Mouse (Mus musculus) heart, adult 9 months (tissue): ENCODE measurements around the gene 1700024P04Rik.
"Not testable (repeated sequence)": the region's sequence is repeated elsewhere in the genome, so short reads cannot be mapped to it uniquely, and the experiment has no call there.

Source experiments
- DNase-seq, 2 experiments: peaks; one replicate each; pipeline ENCODE4 v3.0.0; 2022; ENCODE audit warnings: low spot score in 2 of 2

Gene 1700024P04Rik

GRCm38 (mm10) chr13:98984465-98984864 lies at the start of gene 1700024P04Rik:
TSS of gene 1700024P04Rik (minus strand) at chr13:98984565.
- no peak for DNase-seq

- no peak for DNase-seq
Measured at GRCm38 (mm10) chr13:99031223-99032216, 47.2 kb upstream of the 1700024P04Rik start.

- DNase-seq, result no peak
Measured at GRCm38 (mm10) chr13:99030579-99031200, 46.3 kb upstream of the 1700024P04Rik start.

- no peak for DNase-seq
Measured at GRCm38 (mm10) chr13:99025268-99025667, 40.9 kb upstream of the 1700024P04Rik start.

GRCm38 (mm10) chr13:99022036-99022435 lies 37.7 kb upstream of the 1700024P04Rik start:
- no peak for DNase-seq

- no peak for DNase-seq
Measured at GRCm38 (mm10) chr13:99021181-99021580, 36.8 kb upstream of the 1700024P04Rik start.

- no peak for DNase-seq
Measured at GRCm38 (mm10) chr13:99019831-99020669, 35.7 kb upstream of the 1700024P04Rik start.

- DNase-seq, result peak; percentile 54 to 71
Measured at GRCm38 (mm10) chr13:99018526-99019201, 34.3 kb upstream of the 1700024P04Rik start.

GRCm38 (mm10) chr13:99016696-99017095 lies 32.3 kb upstream of the 1700024P04Rik start:
- DNase-seq, result no peak

GRCm38 (mm10) chr13:99012891-99013290 lies 28.5 kb upstream of the 1700024P04Rik start:
- no peak for DNase-seq

GRCm38 (mm10) chr13:99008013-99008412 lies 23.6 kb upstream of the 1700024P04Rik start:
- peak in 1 of 2 experiments; percentile 6 for DNase-seq

GRCm38 (mm10) chr13:99006389-99007099 lies 22.2 kb upstream of the 1700024P04Rik start:
- DNase-seq, result no peak

GRCm38 (mm10) chr13:99001652-99002051 lies 17.3 kb upstream of the 1700024P04Rik start:
- DNase-seq, result not testable (repeated sequence)

GRCm38 (mm10) chr13:98997025-98997424 lies 12.7 kb upstream of the 1700024P04Rik start:
- DNase-seq, result peak in 1 of 2 experiments; percentile 6

GRCm38 (mm10) chr13:98977070-98977785 lies 7.1 kb downstream of the 1700024P04Rik start:
- DNase-seq, result no peak

- DNase-seq, result not testable (repeated sequence)
Measured at GRCm38 (mm10) chr13:98976022-98976421, 8.3 kb downstream of the 1700024P04Rik start.

- DNase-seq, result no peak
Measured at GRCm38 (mm10) chr13:98972090-98972489, 12.3 kb downstream of the 1700024P04Rik start.

- no peak for DNase-seq
Measured at GRCm38 (mm10) chr13:98971641-98972040, 12.7 kb downstream of the 1700024P04Rik start.

GRCm38 (mm10) chr13:98968517-98968916 lies 15.8 kb downstream of the 1700024P04Rik start:
- DNase-seq, result no peak

- DNase-seq, result peak in 1 of 2 experiments; percentile 15
Measured at GRCm38 (mm10) chr13:98967942-98968341, 16.4 kb downstream of the 1700024P04Rik start.
